Mouse (Mus musculus): ENCODE results near the gene Med14.

DNA sequence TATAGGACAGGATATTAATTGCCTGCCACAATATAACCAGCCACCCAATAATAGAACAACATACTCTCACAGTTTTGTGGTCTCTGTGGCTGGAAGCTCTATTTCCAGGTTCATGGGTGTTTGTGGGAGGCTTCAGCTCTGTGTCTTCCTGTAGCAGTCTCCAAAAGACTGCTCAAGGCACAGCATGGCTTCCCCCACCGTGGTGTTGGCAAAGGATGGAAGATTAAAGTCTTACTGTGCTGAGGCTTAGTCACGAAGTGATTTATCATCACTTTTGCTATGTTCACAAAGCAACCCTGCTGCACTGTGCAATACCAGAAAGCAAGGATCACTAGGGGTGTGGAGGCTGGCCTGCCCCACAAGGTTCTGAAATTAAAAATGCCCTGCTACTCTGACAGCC, 108.0 kb downstream of the Med14 start:
- TF ChIP-seq POLR2A (IDR thresholded peaks at IDR 0.05; ENCODE audit: low read depth, low read length) (no peak), CTCF (IDR thresholded peaks at IDR 0.05; ENCODE audit: borderline replicate concordance, insufficient read depth, low read length) (no peak)

All from embryonic fibroblast, embryonic 13.5 days (primary cell).